Mouse (Mus musculus) kidney, adult 2 months (tissue): ENCODE data around the gene Rbm18.

Source experiments
- CTCF ChIP-seq: fragments of 200-500 bp; conservative IDR thresholded peaks from 2 replicates; pipeline ENCODE4 v1.5.1; 2011; ENCODE audit warnings: low read depth, mild to moderate bottlenecking, control low read depth, low read length, moderate library complexity, mixed read lengths; ENCODE audit not compliant: insufficient read depth, insufficient read length
- POLR2A ChIP-seq: fragments of 200-500 bp; IDR thresholded peaks from one replicate; pipeline ENCODE4 v1.6.1; 2011; ENCODE audit warnings: low read depth, low read length, control low read depth

- no peak for TF ChIP-seq POLR2A
- TF ChIP-seq CTCF = peak; percentile 24; the same call in 1 of the 2 replicates
These were observed 23.9 kb downstream of the Rbm18 start for GRCm38 (mm10) chr2:36112632-36113031.
